Mouse (Mus musculus) large intestine, adult 2 months (tissue): ENCODE measurements around the gene Olfr1382. TPM values are rescaled to one million over a fixed set of nuclear protein-coding genes. Genes with fewer than 3 reads are reported as not detected.
"Not testable (repeated sequence)": the region's sequence is repeated elsewhere in the genome, so short reads cannot be mapped to it uniquely, and the experiment has no call there.

Experiments
- DNase-seq: peaks from one replicate; pipeline ENCODE4 v3.0.0-alpha.2; 2012; ENCODE audit warnings: low read depth, low spot score
- WGBS: fragments of 180-500 bp; shearing (Covaris S2); methylation state at CpG from one replicate; pipeline ENCODE4 v1.1.7; 2018; 5-methylcytosine and 5-hydroxymethylcytosine counted together
- polyA plus RNA-seq: library from polyadenylated mRNA; depleted of rRNA; stranded (reverse); fragments of >200 nt; gene quantifications from 2 replicates; pipeline ENCODE4 v1.2.3, GENCODE M21; 2012; rRNA removed

Gene Olfr1382
- polyA plus RNA-seq = not detected in 2 replicates

GRCm38 (mm10) chr11:49527947-49528346 is at the start of gene Olfr1382:
Olfr1382 (plus strand) TSS chr11:49528247.
- DNase-seq = no peak
- 78% methylated on average over 3 of the region's 3 CpGs for WGBS

- DNase-seq = no peak
- 49% methylated on average over 4 of the region's 4 CpGs for WGBS
These were observed 42.1 kb upstream of the Olfr1382 start for GRCm38 (mm10) chr11:49485973-49486372.

GRCm38 (mm10) chr11:49488770-49489169 is 39.3 kb upstream of the Olfr1382 start, which contains the start of gene Olfr1385:
Olfr1385 (plus strand) TSS chr11:49489070.
- not testable (repeated sequence) for DNase-seq
- WGBS = 61% methylated on average over 1 of the region's 1 CpGs

GRCm38 (mm10) chr11:49518086-49518485 is 10.0 kb upstream of the Olfr1382 start:
- 64% methylated on average over 5 of the region's 5 CpGs for WGBS
- no peak for DNase-seq

- DNase-seq = no peak
These were observed 8.7 kb upstream of the Olfr1382 start, which contains the start of gene Olfr1383 for GRCm38 (mm10) chr11:49519348-49519747. Olfr1383 (plus strand) TSS chr11:49519648.

GRCm38 (mm10) chr11:49532761-49533160 is 4.7 kb downstream of the Olfr1382 start:
- no peak for DNase-seq

GRCm38 (mm10) chr11:49536631-49537030 is 8.6 kb downstream of the Olfr1382 start:
- WGBS = 67% methylated on average over 2 of the region's 2 CpGs
- DNase-seq = not testable (repeated sequence)

GRCm38 (mm10) chr11:49543149-49543548 is 15.1 kb downstream of the Olfr1382 start, which contains the start of gene Olfr1381:
Olfr1381 (plus strand) TSS chr11:49543449.
- DNase-seq = not testable (repeated sequence)
- WGBS = 75% methylated on average over 3 of the region's 3 CpGs

- WGBS = 69% methylated on average over 3 of the region's 3 CpGs
- DNase-seq = not testable (repeated sequence)
These were observed 26.0 kb downstream of the Olfr1382 start for GRCm38 (mm10) chr11:49554033-49554432.

GRCm38 (mm10) chr11:49556578-49556977 is 28.5 kb downstream of the Olfr1382 start, which contains the start of gene Olfr1380:
Olfr1380 (plus strand) TSS chr11:49556878.
- 77% methylated on average over 5 of the region's 5 CpGs for WGBS
- DNase-seq = not testable (repeated sequence)

GRCm38 (mm10) chr11:49575054-49575453 is 47.0 kb downstream of the Olfr1382 start:
- WGBS = 29% methylated on average over 2 of the region's 2 CpGs
- DNase-seq = not testable (repeated sequence)

GRCm38 (mm10) chr11:49580452-49580851 is 52.4 kb downstream of the Olfr1382 start:
- DNase-seq = not testable (repeated sequence)
- 64% methylated on average over 8 of the region's 8 CpGs for WGBS

Other genes with a start within 250 kb of the Olfr1382 start
- 0.19 and 0.32 TPM in 2 replicates for gene Olfr1393, start 249.9 kb upstream of the Olfr1382 start, polyA plus RNA-seq
- gene Olfr1392, start 243.0 kb upstream of the Olfr1382 start, polyA plus RNA-seq = 0.18 and 0.29 TPM in 2 replicates
- gene Olfr10, start 223.5 kb upstream of the Olfr1382 start, polyA plus RNA-seq = not detected in 2 replicates
- not detected in 2 replicates for gene Olfr1391, start 205.5 kb upstream of the Olfr1382 start, polyA plus RNA-seq
- gene Olfr1390, start 193.1 kb upstream of the Olfr1382 start, polyA plus RNA-seq = not detected in 2 replicates
- gene Olfr1389, start 105.2 kb upstream of the Olfr1382 start, polyA plus RNA-seq = not detected in 2 replicates
- 0.31 and 1.8 TPM in 2 replicates for gene Olfr1388, start 91.6 kb upstream of the Olfr1382 start, polyA plus RNA-seq
- not detected in 2 replicates for gene Olfr1387, start 72.9 kb upstream of the Olfr1382 start, polyA plus RNA-seq
- not detected in 2 replicates for gene Olfr1386, start 63.2 kb upstream of the Olfr1382 start, polyA plus RNA-seq
- not detected in 2 replicates for gene Olfr1385, start 39.2 kb upstream of the Olfr1382 start, polyA plus RNA-seq
- gene Olfr1384, start 21.5 kb upstream of the Olfr1382 start, polyA plus RNA-seq = not detected in 2 replicates
- gene Olfr1383, start 8.6 kb upstream of the Olfr1382 start, polyA plus RNA-seq = not detected in 2 replicates
- not detected in 2 replicates for gene Olfr1381, start 15.2 kb downstream of the Olfr1382 start, polyA plus RNA-seq
- gene Olfr1380, start 28.6 kb downstream of the Olfr1382 start, polyA plus RNA-seq = not detected in 2 replicates
- 4.8 and 7.3 TPM in 2 replicates for gene Flt4, start 81.0 kb downstream of the Olfr1382 start, polyA plus RNA-seq
- 9.8 and 11.7 TPM in 2 replicates for gene Scgb3a1, start 135.4 kb downstream of the Olfr1382 start, polyA plus RNA-seq
- gene Cnot6, start 184.5 kb downstream of the Olfr1382 start, polyA plus RNA-seq = 9.9 and 12.2 TPM in 2 replicates